8 mouse cellular contexts compared by ENCODE assay signal in genomic region chr8:119358836-119359235, GRCm38 (mm10). TPM values are rescaled to one million over a fixed set of nuclear protein-coding genes. Genes with fewer than 3 reads are reported as not detected.
A peak's percentile ranks its signal among the peaks of the same experiment; 100 is the strongest.
DNase-seq lines count a peak whose midpoint lies in the region; ATAC-seq and TF ChIP-seq lines count a peak whose summit lies in the region.

No protein-coding gene starts in this region.

- no peak overlapping the region for H3K9ac ChIP-seq in kidney, embryonic 15.5 days
- no peak overlapping the region for H3K9ac ChIP-seq in ES-E14 (ENCODE audit: insufficient read depth, low read depth, low read length, poor library complexity, severe bottlenecking)

- H3K27ac ChIP-seq in kidney, embryonic 15.5 days = no peak overlapping the region
- H3K27ac ChIP-seq in ES-E14 (ENCODE audit: insufficient read depth, low read depth, low read length, poor library complexity, severe bottlenecking) = no peak overlapping the region

- H3K4me1 ChIP-seq in kidney, embryonic 15.5 days = no peaks in the 10 kb centered on the region
- no peaks in the 10 kb centered on the region for H3K4me1 ChIP-seq in ES-E14 (ENCODE audit: control insufficient read depth in 2 of 2, insufficient read depth in 2 of 2, low read length in 2 of 2, poor library complexity in 1 of 2)

- H3K9me3 ChIP-seq in kidney, embryonic 15.5 days (replicated peaks) = no peaks in the 10 kb centered on the region
- no peaks in the 10 kb centered on the region for H3K9me3 ChIP-seq in ES-E14 (ENCODE audit: control insufficient read depth, insufficient read depth, low read depth, low read length)

- no peaks in the 10 kb centered on the region for H3K36me3 ChIP-seq in kidney, embryonic 15.5 days
- H3K36me3 ChIP-seq in ES-E14 (ENCODE audit: control insufficient read depth, insufficient read depth, low read length, poor library complexity, severe bottlenecking) = no peaks in the 10 kb centered on the region

- 38% methylated on average over 14 of the region's 14 CpGs for WGBS in kidney, embryonic 15.5 days

- no peaks in the 10 kb centered on the region for H3K27me3 ChIP-seq in kidney, embryonic 15.5 days

- ATAC-seq in kidney, embryonic 15.5 days (replicated peaks; ENCODE audit: low FRiP score) = no peak
- peak; percentile 37 to 75; a peak in 2 of 4 replicates for ATAC-seq in hematopoietic stem cell, adult 5-6 weeks (replicated peaks in 1 of 2; ENCODE audit: insufficient read depth in 1 of 2, low FRiP score in 2 of 2, low TSS enrichment in 1 of 2, low read depth in 1 of 2, poor library complexity in 2 of 2, severe bottlenecking in 2 of 2)
- ATAC-seq in inflammation-experienced regulatory T-cells, adult 6 months = no peak

- no peak overlapping the region for H3K4me2 ChIP-seq in kidney, embryonic 15.5 days

- DNase-seq in kidney, adult 8-10 months = peak; percentile 18 to 61
- DNase-seq in ES-E14 (ENCODE audit: low read depth, low spot score) = peak; percentile 83
- DNase-seq in adrenal gland, postnatal 4 days (ENCODE audit: low spot score in 2 of 2) = peak; percentile 56 to 67
- peak; percentile 68 for DNase-seq in lung, postnatal 36 days
- DNase-seq in thymus, postnatal 0 days (ENCODE audit: low spot score) = peak; percentile 41

- in situ Hi-C loops in ES-E14 (cut with MboI; ENCODE audit: low sequenced_read_pairs in 2 of 2, unreplicated experiment in 2 of 2) = no loop called here

- H3K4me3 ChIP-seq in kidney, embryonic 15.5 days (replicated peaks) = no peak overlapping the region
- H3K4me3 ChIP-seq in ES-E14 (ENCODE audit: insufficient read depth in 1 of 2, low read depth in 1 of 2, low read length in 2 of 2, poor library complexity in 1 of 2, severe bottlenecking in 1 of 2) = no peak overlapping the region

TF ChIP-seq in ES-E14, 5 proteins besides CTCF, POLR2A, EP300 and RAD21:
- TF ChIP-seq HCFC1 (IDR thresholded peaks at IDR 0.05; ENCODE audit: borderline replicate concordance, insufficient read depth, low read length) (no peak), MAFK (IDR thresholded peaks at IDR 0.05; ENCODE audit: insufficient read depth, low read depth, low read length) (no peak), ZC3H11A (IDR thresholded peaks at IDR 0.05; ENCODE audit: borderline replicate concordance, low read depth, low read length) (no peak), ZNF384 (IDR thresholded peaks at IDR 0.05; ENCODE audit: low read depth, low read length) (no peak), CHD2 (IDR thresholded peaks at IDR 0.05; ENCODE audit: low read depth, low read length) (no peak)

RNA-seq across cellular contexts. Expression of gene Hsbp1, which starts 14.5 kb away (rescaled TPM):
- 322 TPM in 2 replicates for polyA plus RNA-seq in kidney, embryonic 15.5 days (2015; fragmentation: Nextera tagmentation; extraction: Ambion mirVana)
- total RNA-seq in ES-E14 (2012; rRNA removed) = 94.5 and 98.9 TPM in 2 replicates
- total RNA-seq in adrenal gland, postnatal 4 days (2021) = 100 to 1,000 TPM; 184 to 185 TPM
- total RNA-seq in hematopoietic stem cell, adult 5-6 weeks (2017) = 99.6 and 101 TPM in 2 replicates
- polyA plus RNA-seq in thymus, postnatal 0 days (2015; fragmentation: Nextera tagmentation; extraction: Ambion mirVana) = 244 and 246 TPM in 2 replicates
- 100 to 1,000 TPM; 199 to 226 (median 213) TPM for polyA plus RNA-seq in inflammation-experienced regulatory T-cells, adult 6 months (2017; shearing (Covaris generic))

RNA-seq across cellular contexts. Expression of gene Mlycd, which starts 35.8 kb away (rescaled TPM):
- polyA plus RNA-seq in kidney, embryonic 15.5 days (2015; fragmentation: Nextera tagmentation; extraction: Ambion mirVana) = 11.7 and 12.8 TPM in 2 replicates
- 4.9 and 5.8 TPM in 2 replicates for total RNA-seq in ES-E14 (2012; rRNA removed)
- 10 to 100 TPM; 33.7 to 39.1 TPM for total RNA-seq in adrenal gland, postnatal 4 days (2021)
- 4.1 and 10.1 TPM in 2 replicates for total RNA-seq in hematopoietic stem cell, adult 5-6 weeks (2017)
- polyA plus RNA-seq in thymus, postnatal 0 days (2015; fragmentation: Nextera tagmentation; extraction: Ambion mirVana) = 11.6 and 13.4 TPM in 2 replicates
- 1 to 10 TPM; 2.6 to 7.3 (median 7.1) TPM for polyA plus RNA-seq in inflammation-experienced regulatory T-cells, adult 6 months (2017; shearing (Covaris generic))

Comparison
In these comparisons a context has a peak if more than half of its experiments do, and no peak if none do; other contexts are left out.
1. ATAC-seq: peak in hematopoietic stem cell, adult 5-6 weeks (2 of 2); none in kidney, embryonic 15.5 days (single experiment) and inflammation-experienced regulatory T-cells, adult 6 months (single experiment).
2. Peak in every context shown above with its lines, with median percentiles within 50 percentile points of each other: DNase-seq.